Mouse (Mus musculus): ENCODE measurements around the gene Tk2. TPM values are rescaled to one million over a fixed set of nuclear protein-coding genes. Genes with fewer than 3 reads are reported as not detected.
"Not testable (repeated sequence)": the region's sequence is repeated elsewhere in the genome, so short reads cannot be mapped to it uniquely, and the experiment has no call there.

Tk2 gene
- 10 to 100 TPM; 69.6 to 72.9 TPM for total RNA-seq (2021)
- long read RNA-seq, experiment 1, transcript Tk2-202 (9 exons, 2,312 nt): minor isoform, 24 of 80 reads
- long read RNA-seq, experiment 1, transcript Tk2-201 (10 exons, 2,406 nt): major isoform, 43 of 80 reads
- long read RNA-seq, experiment 1, partial matches to known transcripts: 2 of 80 reads
- long read RNA-seq, experiment 1, other reads (novel, unspliced or antisense): 11 of 80 reads
- long read RNA-seq, experiment 2, transcript Tk2-201 (10 exons, 2,406 nt): major isoform, 106 of 177 reads
- long read RNA-seq, experiment 2, transcript Tk2-202 (9 exons, 2,312 nt): minor isoform, 28 of 177 reads
- long read RNA-seq, experiment 2, partial matches to known transcripts: 7 of 177 reads
- long read RNA-seq, experiment 2, other reads (novel, unspliced or antisense): 35 of 177 reads

GRCm38 (mm10) chr8:104248276-104248675 is at the start of gene Tk2:
Gene Tk2, minus strand, starts transcription at chr8:104248558.
- DNase-seq (ENCODE audit: low spot score in 2 of 2): peak; percentile 75 to 79

DNA sequence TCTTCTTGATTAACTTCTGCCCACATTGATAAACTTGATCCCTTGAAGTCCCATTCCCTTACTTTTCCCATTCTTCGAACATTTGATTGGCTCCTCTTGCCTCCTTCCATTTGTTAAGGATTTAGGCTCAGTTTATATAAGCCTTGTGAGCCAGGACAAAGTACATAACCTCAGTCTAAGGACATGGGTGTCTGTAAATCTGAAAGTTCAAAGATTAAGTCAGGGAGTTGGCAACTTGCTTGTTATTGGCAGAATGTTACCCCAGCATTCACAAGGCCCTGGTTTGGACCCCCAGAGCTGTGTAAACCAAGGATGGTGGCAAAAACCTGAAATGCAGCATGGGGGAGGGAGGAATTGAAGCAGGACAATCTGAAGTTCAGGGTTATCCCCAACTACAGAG is 46.0 kb upstream of the Tk2 start:
- no peak for DNase-seq (ENCODE audit: low spot score in 2 of 2)

- not testable (repeated sequence) for DNase-seq (ENCODE audit: low spot score in 2 of 2)
Observed at GRCm38 (mm10) chr8:104293081-104293480, 44.7 kb upstream of the Tk2 start, which contains the start of gene Cmtm2a. Gene Cmtm2a, minus strand, starts transcription at chr8:104293181.

GRCm38 (mm10) chr8:104268937-104269440 is 20.6 kb upstream of the Tk2 start:
- no peak for DNase-seq (ENCODE audit: low spot score in 2 of 2)

- DNase-seq (ENCODE audit: low spot score in 2 of 2): no peak
Observed at GRCm38 (mm10) chr8:104268368-104268767, 20.0 kb upstream of the Tk2 start.

DNA sequence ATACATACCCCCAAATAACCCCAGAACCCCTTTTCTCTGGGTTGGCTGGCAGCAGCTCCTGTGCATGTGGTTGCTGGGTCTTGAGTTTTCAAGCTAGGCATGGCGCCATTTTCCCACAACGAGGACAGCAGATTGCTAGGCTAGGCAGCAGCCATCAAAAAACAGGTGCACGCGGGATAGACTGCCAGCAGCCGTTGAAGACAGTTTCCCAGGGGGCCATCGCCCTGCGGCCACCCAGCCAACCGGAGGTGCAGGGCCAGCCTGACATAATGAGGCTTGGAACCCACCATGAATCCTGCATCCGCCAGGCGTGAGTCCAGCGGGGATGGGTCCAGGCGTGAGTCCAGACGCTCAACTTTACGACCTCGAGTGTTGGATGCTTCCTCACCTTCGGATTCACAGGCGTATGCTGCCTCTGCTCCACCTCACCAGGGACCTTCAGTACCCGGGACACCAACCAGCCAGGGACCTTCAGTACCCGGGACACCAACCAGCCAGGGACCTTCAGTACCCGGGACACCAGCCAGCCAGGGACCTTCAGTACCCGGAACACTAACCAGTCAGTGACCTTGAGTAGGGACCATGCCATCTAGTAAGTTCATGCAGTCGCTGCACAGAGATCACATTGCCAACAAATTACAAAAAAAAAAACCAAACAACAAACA is 16.0 kb upstream of the Tk2 start:
- DNase-seq (ENCODE audit: low spot score in 2 of 2): not testable (repeated sequence)

DNA sequence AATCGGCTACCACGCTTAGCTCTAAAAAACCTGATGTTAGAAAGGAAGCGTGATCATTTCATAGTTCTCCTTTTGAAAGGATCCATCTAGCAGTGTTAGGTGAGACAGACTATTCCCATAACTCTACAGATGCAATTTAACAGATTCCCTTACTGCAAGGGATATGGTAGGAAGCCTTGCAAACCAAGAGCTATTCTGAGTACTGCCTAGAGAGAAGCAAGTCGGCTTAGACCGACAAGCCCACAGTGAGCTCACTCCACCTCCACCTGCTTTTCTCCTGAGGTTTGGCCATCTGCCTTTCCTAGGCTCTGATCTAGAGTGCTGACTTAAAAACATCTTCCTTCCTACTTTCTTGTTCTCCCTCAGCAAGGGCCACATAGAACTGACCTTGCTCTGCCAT is 13.4 kb upstream of the Tk2 start:
- DNase-seq (ENCODE audit: low spot score in 2 of 2): not testable (repeated sequence)

- peak in 1 of 2 experiments; percentile 24 for DNase-seq (ENCODE audit: low spot score in 2 of 2)
Observed at GRCm38 (mm10) chr8:104253016-104253415, 4.7 kb upstream of the Tk2 start.

DNA sequence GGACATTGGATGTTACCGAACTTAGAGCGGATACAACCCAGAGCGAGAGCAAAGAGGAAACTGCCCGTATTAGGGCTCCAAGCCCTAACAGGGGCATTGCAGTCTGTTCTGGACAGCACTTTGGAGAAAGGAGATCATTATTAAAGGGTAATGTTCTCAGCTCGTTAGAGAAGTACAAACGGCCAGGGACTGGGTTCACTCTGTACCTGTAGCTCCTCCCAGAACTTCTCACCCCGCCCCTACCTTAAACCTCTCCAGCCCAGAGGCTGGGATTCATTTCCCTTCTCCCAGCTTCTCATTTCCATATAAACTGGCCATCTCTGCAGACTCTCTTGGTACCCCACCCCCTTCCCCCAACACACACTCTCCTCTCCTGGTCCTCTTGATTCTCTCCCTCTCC is 3.1 kb upstream of the Tk2 start:
- peak in 1 of 2 experiments; percentile 17 for DNase-seq (ENCODE audit: low spot score in 2 of 2)

DNA sequence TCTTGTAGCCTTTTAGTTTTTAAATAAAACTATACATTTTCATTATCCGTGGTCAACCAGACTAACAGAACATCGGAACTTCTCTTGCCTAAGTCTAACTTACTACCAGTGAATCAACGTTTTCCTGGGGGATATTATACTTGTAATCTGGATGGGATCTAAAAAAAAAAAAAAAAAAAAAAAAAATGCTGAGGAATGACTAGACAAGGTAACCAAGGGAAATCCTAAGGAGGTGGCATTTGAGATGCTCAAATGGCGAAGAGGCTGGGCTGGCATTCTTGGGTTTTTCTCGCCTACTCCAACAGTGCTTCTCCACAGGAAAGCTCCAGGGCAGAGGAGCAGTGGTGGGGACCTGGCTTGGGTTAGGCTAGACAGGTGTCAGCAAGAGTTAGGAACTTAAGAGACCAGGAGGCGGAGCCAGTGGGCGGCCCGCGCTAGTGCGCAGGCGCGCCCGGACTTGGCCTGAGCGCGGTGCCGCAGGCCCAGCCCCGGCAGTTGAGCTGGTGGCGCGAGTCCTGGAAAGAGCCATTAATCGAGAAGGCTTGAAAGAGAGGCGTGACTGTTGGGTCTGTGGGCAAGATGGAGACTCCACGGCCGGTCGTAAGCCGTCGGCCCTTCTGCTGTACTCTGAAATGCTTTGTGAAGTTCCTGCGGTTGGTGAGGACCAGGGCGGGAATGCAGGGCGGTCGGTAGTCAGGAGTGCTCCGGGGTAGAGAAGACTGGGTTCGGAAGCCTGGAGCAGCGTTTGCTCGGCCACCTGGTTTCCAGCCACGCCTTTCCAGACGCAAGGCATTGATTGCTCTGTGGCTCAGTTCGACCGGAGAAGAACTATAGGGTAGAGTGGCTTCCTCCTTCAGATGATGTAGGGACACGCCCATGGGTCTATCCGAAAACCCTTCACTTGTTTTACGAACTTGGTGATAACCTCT is 2.3 kb upstream of the Tk2 start, which contains the start of gene Cklf:
TSS of gene Cklf (plus strand) at position 423 of the 929 bp plus-strand sequence.
- DNase-seq (ENCODE audit: low spot score in 2 of 2): peak; percentile 84 to 87

DNA sequence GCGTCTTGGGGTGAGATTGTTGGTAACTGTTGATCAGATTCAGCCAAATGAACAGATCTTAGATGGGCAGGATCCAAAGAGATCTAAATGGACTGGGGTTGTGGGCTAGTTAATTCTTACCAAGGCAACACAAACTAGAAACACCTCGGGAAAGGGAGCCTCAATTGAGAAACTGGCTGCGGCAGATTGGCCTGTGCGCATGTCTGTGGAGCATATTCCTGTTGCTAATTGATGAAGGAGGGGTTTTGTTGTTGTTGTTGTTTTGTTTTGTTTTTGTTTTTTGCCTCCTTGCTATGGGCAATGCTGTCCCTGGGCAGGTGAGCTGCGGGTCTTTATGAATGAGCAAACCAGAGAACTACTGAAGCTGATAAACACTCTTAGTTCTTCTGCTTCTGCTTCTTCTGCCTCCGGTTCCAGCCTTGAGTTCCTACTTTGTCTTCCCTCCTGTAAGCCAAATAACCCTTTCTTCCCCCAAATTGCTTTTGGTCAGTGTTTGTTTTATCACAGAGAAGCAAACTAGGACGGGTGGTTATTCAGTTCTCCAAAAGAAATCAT is 1.2 kb upstream of the Tk2 start:
- no peak for DNase-seq (ENCODE audit: low spot score in 2 of 2)

GRCm38 (mm10) chr8:104247908-104248275 is 466 bp downstream of the Tk2 start:
- DNase-seq (ENCODE audit: low spot score in 2 of 2): peak in 1 of 2 experiments; percentile 15

DNA sequence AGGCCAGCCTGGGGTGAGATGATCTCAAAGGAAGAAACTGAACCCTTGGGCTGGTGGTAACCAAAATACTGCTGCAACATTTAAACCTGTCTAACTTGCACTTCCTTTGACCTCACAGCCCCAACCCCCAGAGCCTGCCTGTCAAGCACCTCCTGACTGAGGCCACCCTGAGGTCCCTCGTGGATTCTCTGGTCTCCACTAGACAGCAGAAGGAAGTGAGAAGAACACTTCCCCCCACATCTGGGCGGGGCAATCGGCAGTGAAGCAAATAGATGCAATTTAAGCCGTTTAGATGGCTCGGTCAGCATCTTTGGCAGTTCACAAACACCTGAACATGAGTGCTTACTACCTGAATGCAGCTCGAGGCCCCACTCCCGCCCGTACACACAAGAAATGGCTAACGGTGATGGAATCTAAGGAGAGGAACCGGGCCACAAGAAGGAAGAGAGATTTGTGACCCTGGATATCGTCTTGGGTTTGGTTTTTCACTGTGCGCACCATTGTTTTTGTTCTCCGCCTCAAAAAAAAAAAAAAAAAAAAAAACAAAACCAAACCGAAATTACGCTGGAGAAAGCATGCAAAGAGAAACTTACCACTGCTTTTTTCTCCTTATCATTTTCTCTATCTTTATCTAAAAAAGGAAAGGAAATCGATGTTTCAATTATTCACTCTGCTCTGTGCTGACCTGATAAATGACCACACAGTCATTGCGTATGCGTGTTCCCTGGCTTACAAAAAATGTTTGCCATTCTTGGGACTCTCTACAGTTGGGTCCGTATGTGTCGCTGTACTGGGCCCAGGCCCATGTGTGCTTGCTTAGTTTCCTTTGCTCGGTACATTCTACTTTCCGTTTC is 1.1 kb downstream of the Tk2 start:
- no peak for DNase-seq (ENCODE audit: low spot score in 2 of 2)

DNA sequence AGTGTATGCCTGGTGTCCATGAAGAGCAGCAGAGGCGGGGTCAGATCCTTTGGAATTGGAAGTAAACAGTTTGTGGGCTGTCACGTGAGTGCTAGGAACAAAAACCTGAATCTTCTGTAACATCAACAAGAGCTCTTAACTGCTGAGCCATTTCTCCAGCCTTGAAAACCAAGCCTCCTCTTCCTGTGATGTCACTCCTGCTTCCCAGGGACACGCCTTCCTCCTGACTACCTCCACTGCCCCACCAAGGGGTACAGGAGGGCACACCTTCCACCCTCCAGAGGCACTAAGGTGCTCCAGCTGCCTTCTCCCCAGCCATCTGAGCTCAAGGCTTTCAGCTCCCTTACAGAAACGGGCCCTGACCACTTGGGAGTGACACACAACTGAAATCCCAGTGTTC is 1.7 kb downstream of the Tk2 start:
- no peak for DNase-seq (ENCODE audit: low spot score in 2 of 2)

- no peak for DNase-seq (ENCODE audit: low spot score in 2 of 2)
Observed at GRCm38 (mm10) chr8:104242038-104242644, 6.2 kb downstream of the Tk2 start.

DNA sequence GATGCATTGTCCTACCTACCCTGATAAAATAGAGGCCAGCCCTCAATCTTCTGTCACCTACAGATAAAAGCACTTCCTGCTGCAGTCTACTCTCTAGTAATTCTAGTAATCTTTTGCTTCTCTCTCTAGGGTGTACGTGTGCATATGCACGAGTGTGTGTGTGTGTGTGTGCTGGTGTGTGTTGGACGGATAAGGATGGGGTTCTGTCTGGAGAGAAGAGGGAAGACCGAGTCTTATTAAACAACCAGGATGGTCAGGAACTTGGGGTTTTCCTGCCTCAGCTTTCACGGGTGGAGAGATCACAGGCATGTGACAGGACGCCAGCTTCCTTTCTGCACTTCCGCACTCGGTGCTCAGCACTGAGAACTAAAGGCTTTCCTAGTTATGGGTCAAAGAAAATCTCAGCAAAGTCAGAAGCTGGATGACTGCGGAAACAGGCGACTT is 8.9 kb downstream of the Tk2 start:
- no peak for DNase-seq (ENCODE audit: low spot score in 2 of 2)

- no peak for DNase-seq (ENCODE audit: low spot score in 2 of 2)
Observed at GRCm38 (mm10) chr8:104234573-104234972, 13.8 kb downstream of the Tk2 start.

- DNase-seq (ENCODE audit: low spot score in 2 of 2): peak in 1 of 2 experiments; percentile 11
Observed at GRCm38 (mm10) chr8:104232919-104233318, 15.4 kb downstream of the Tk2 start.

DNA sequence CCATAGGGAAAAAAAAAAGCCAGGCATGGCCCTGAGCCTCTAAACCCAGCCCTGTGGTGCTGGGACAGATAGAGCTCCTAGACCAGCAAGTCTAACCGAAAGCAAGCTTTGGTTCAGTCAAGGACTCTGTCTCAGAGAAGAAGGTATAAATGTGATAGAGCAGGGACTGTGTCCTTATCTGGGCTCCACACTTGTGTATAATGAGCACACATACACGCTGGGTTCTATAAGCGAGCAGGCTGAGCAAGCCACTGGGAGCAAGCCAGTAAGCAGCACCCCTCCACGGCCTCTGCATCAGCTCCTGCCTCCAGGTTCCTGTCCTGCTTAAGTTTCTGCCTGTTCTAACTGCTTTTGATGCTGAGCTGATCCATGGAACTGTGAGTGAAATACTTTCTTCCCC is 16.3 kb downstream of the Tk2 start:
- DNase-seq (ENCODE audit: low spot score in 2 of 2): no peak
